Mouse (Mus musculus) heart, adult 11 months (tissue): ENCODE results near the gene Cyp3a41a.
"Not testable (repeated sequence)": the region's sequence is repeated elsewhere in the genome, so short reads cannot be mapped to it uniquely, and the experiment has no call there.

ENCODE experiments used
- DNase-seq: peaks from one replicate; pipeline ENCODE4 v3.0.0; 2022

Cyp3a41a gene

DNA sequence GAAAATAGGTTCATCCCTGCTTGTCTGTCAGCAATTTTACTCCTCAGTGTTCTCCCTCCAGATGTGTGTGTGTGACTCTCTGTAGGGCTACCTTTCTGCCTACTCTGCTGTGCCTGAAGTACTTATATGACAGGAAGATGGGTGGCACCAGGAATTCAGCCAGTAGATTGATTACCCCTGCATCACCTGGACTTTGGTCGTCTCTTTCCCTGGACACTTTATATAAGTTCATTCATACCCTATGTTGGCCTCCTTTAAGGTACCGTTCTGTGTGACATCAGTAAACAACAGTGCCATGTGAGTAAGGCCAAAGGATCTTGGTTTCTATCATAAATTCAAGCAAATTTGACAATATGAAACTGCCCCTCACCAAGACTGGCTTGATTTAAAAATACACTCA lies at the start of gene Cyp3a41a:
Cyp3a41a (minus strand) TSS at position 101 of the 400 bp plus-strand sequence.
- not testable (repeated sequence) for DNase-seq

DNA sequence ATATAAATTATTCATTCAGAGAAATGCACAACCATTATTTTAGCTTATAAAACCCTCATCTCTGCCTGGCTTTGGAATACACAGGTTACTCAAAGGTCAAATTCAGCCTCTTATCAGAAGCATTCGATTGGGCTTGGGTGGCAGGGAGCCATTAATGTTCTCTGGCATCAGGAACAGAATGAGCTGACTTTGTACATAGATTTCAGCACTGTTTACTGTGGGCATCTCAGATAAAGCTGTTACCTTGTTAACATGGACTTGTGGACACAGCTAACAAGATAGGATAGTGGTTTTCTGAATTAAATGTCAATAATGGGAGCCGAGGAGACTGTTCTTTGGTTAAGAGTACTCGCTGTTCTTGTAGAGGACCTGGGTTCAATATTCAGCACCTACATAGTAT lies 17.6 kb upstream of the Cyp3a41a start:
- DNase-seq, result not testable (repeated sequence)

DNA sequence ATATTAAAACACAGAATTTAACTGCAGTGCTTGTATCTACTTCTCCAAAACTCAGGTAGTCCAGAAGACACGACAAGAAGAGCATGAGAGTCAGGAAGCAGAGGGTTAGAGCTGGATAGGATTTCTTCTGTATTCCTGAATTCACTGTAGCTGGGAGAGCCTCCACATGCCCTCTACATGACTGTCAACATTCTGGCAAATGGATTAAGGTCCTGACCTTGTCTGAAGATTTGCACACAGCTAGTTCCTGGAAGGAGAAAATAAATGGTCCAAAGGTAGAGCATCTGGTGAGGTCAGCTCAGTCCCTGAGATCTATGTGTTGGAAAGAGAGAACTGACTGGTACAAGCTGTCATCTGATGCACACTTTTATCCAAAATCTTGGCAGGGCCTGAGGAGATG lies 5.6 kb downstream of the Cyp3a41a start:
- DNase-seq, result not testable (repeated sequence)

DNA sequence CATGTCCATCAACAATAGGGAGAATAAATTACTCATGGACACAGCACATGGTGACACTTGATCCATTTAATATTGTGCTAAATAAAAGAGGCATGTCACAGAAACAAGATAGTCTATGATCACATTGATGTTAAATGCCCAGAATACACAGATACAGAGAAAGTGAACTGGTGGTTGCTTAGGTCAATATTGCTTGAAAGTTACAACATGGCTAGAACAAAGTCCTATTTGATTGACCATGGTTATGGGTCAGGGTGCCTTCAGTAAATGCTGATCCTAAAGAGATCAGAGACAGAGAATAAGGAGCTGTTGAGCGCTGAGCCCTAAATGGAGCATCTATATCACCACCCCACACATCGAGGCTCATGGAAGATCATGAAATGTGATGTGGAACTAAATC lies 12.6 kb downstream of the Cyp3a41a start:
- not testable (repeated sequence) for DNase-seq

DNA sequence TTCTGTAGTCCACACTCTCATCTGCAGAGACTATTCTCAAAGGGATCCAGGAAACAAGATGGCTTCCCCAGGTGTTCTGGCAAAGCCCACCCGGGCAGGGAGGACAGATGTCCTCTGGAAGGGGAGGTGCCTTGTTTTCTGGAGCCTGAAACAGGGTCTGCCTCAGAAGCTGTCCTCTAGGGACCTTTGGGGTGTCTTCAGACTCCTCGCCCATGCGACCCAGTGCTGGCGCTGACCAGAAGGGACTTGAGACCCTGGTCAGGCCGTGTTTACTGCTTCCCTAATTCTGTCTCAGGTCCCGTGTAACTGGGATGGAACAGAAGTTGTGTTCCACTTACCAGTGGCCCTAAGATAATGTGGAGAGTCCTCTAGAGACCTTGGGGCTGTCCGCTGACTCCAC lies 57.9 kb downstream of the Cyp3a41a start:
- DNase-seq, result peak; percentile 83

DNA sequence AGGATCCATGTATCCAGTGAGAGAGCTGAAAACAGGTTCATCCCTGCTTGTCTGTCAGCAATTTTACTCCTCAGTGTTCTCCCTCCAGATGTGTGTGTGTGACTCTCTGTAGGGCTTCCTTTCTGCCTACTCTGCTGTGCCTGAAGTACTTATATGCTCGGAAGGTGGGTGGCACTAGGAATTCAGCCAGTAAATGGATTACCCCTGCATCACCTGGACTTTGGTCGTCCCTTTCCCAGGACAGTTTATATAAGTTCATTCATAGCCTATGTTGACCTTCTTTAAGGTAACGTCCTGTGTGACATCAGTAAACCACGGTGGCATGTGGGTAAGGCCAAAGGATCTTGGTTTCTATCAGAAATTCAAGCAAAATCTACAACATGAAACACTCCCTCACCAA lies 72.2 kb downstream of the Cyp3a41a start:
- no peak for DNase-seq
